Mouse (Mus musculus) neural tube, embryonic 14.5 days (tissue): ENCODE data around the gene Wdfy1. TPM values are rescaled to one million over a fixed set of nuclear protein-coding genes. Genes with fewer than 3 reads are reported as not detected.

Experiments used
- ATAC-seq: fragments of 200-750 bp; cut with Nextera tagmentation; 2 replicates; pipeline ENCODE4 v1.8.0; 2017; ENCODE audit warnings: low read depth, mild to moderate bottlenecking, moderate TSS enrichment, moderate library complexity
- H3K27ac ChIP-seq: fragments of 300-500 bp; sonication (generic); 2 replicates; pipeline ENCODE4 v1.5.1; 2014; ENCODE audit warnings: low read depth, mild to moderate bottlenecking, control low read depth, low read length, moderate library complexity, mixed read lengths
- H3K27me3 ChIP-seq: fragments of 300-500 bp; sonication (generic); 2 replicates; pipeline ENCODE4 v1.6.1; 2014; ENCODE audit warnings: low read length; ENCODE audit not compliant: control insufficient read depth, insufficient read depth
- H3K36me3 ChIP-seq: fragments of 300-500 bp; sonication (generic); 2 replicates; pipeline ENCODE4 v1.6.1; 2014; ENCODE audit warnings: low read length, mixed read lengths; ENCODE audit not compliant: control insufficient read depth, insufficient read depth
- H3K4me1 ChIP-seq: fragments of 300-500 bp; sonication (generic); 2 replicates; pipeline ENCODE4 v1.6.1; 2014; ENCODE audit warnings: low read length; ENCODE audit not compliant: control insufficient read depth, insufficient read depth
- H3K4me2 ChIP-seq: fragments of 300-500 bp; sonication (generic); 2 replicates; pipeline ENCODE4 v1.6.1; 2014; ENCODE audit warnings: mild to moderate bottlenecking, low read depth, low read length, control low read depth
- H3K4me3 ChIP-seq: fragments of 300-500 bp; sonication (generic); 2 replicates; pipeline ENCODE4 v1.5.1; 2014; ENCODE audit warnings: low read depth, low read length, control low read depth, mixed read lengths
- H3K9ac ChIP-seq: fragments of 300-500 bp; sonication (generic); replicated peaks from 2 replicates; pipeline ENCODE4 v1.6.1; 2014; ENCODE audit warnings: low read depth, mild to moderate bottlenecking, control low read depth, low read length, mixed read lengths
- H3K9me3 ChIP-seq: fragments of 300-500 bp; sonication (generic); 2 replicates; pipeline ENCODE4 v1.6.1; 2016; ENCODE audit warnings: low read length; ENCODE audit not compliant: control insufficient read depth
- WGBS: fragments of 180-500 bp; shearing (Covaris S2); extraction: QIAGEN DNeasy Blood & Tissue Kit; methylation state at CpG from one replicate; pipeline ENCODE4 v1.1.7; 2014; 5-methylcytosine and 5-hydroxymethylcytosine counted together
- polyA plus RNA-seq: library from polyadenylated mRNA; unstranded; fragments of >200 nt; fragmentation: Nextera tagmentation; extraction: Ambion mirVana; gene quantifications from 2 replicates; pipeline ENCODE4 v1.2.1, GENCODE M21; 2014

Gene Wdfy1
- polyA plus RNA-seq, result 109 and 112 TPM in 2 replicates

- peak within 1 kb of the TSS; percentile 82 for H3K4me3 ChIP-seq
- 0 out of 2 replicates have a peak, but pooled peaks cover 4% of the 10 kb centered on the region for H3K4me1 ChIP-seq
- H3K9ac ChIP-seq, result peak within 1 kb of the TSS; percentile 84
- under 1% methylated on average over 38 of the region's 38 CpGs for WGBS
- peak within 1 kb of the TSS; percentile 88 for H3K27ac ChIP-seq
- H3K9me3 ChIP-seq, result no peaks in the 10 kb centered on the region
- no peaks in the 10 kb centered on the region for H3K27me3 ChIP-seq
- ATAC-seq, result peak; percentile 100
- H3K36me3 ChIP-seq, result peaks cover 25% of the 10 kb centered on the region
- peak within 1 kb of the TSS; percentile 59 for H3K4me2 ChIP-seq
These were observed at the start of gene Wdfy1, which contains the start of gene Mrpl44 for GRCm38 (mm10) chr1:79775927-79776458. Gene Wdfy1 (minus strand): TSS chr1:79776143. Gene Mrpl44 (plus strand): TSS chr1:79776018.

- H3K27ac ChIP-seq, result 0 out of 2 replicates have a peak overlapping the region, but pooled peaks have one; percentile 23
These were observed 48.1 kb upstream of the Wdfy1 start for GRCm38 (mm10) chr1:79823951-79824633.

GRCm38 (mm10) chr1:79822806-79823525 is 47.0 kb upstream of the Wdfy1 start:
- H3K4me2 ChIP-seq, result no peak overlapping the region
- no peaks in the 10 kb centered on the region for H3K27me3 ChIP-seq
- no peak overlapping the region for H3K9ac ChIP-seq
- H3K9me3 ChIP-seq, result no peaks in the 10 kb centered on the region
- H3K4me1 ChIP-seq, result no peaks in the 10 kb centered on the region
- ATAC-seq, result no peak
- WGBS, result 78% methylated on average over 13 of the region's 13 CpGs
- H3K27ac ChIP-seq, result no peak overlapping the region
- H3K36me3 ChIP-seq, result no peaks in the 10 kb centered on the region
- H3K4me3 ChIP-seq, result no peak overlapping the region

More at GRCm38 (mm10) chr1:79823951-79824633, 48.1 kb upstream of the Wdfy1 start:
- Histone ChIP-seq H3K4me1 (no peaks in the 10 kb centered on the region), H3K9me3 (no peaks in the 10 kb centered on the region), H3K36me3 (no peaks in the 10 kb centered on the region), H3K4me2 (no peak overlapping the region), H3K9ac (no peak overlapping the region), H3K27me3 (no peaks in the 10 kb centered on the region), H3K4me3 (no peak overlapping the region)
- WGBS, result 60% methylated on average over 14 of the region's 14 CpGs
- no peak for ATAC-seq

- Histone ChIP-seq H3K9me3 (no peaks in the 10 kb centered on the region), H3K4me3 (no peak overlapping the region), H3K4me2 (no peak overlapping the region), H3K36me3 (no peaks in the 10 kb centered on the region), H3K4me1 (no peaks in the 10 kb centered on the region), H3K27me3 (no peaks in the 10 kb centered on the region), H3K27ac (no peak overlapping the region), H3K9ac (no peak overlapping the region)
- no peak for ATAC-seq
- WGBS, result 90% methylated on average over 11 of the region's 11 CpGs
These were observed 43.4 kb upstream of the Wdfy1 start for GRCm38 (mm10) chr1:79819296-79819879.

GRCm38 (mm10) chr1:79815446-79815845 is 39.5 kb upstream of the Wdfy1 start:
- ATAC-seq, result no peak
- no peak overlapping the region for H3K4me3 ChIP-seq
- 91% methylated on average over 3 of the region's 3 CpGs for WGBS
- H3K4me2 ChIP-seq, result no peak overlapping the region
- H3K9ac ChIP-seq, result no peak overlapping the region
- H3K36me3 ChIP-seq, result no peaks in the 10 kb centered on the region
- no peaks in the 10 kb centered on the region for H3K9me3 ChIP-seq
- no peaks in the 10 kb centered on the region for H3K27me3 ChIP-seq
- no peaks in the 10 kb centered on the region for H3K4me1 ChIP-seq
- H3K27ac ChIP-seq, result no peak overlapping the region

- Histone ChIP-seq H3K27me3 (no peaks in the 10 kb centered on the region), H3K27ac (no peak overlapping the region), H3K4me1 (no peaks in the 10 kb centered on the region), H3K4me2 (no peak overlapping the region), H3K36me3 (no peaks in the 10 kb centered on the region), H3K9ac (no peak overlapping the region), H3K9me3 (no peaks in the 10 kb centered on the region), H3K4me3 (no peak overlapping the region)
- ATAC-seq, result no peak
- whole genome bisulfite sequencing, result 81% methylated on average over 3 of the region's 3 CpGs
These were observed 33.5 kb upstream of the Wdfy1 start for GRCm38 (mm10) chr1:79809447-79809846.

GRCm38 (mm10) chr1:79806865-79807264 is 30.9 kb upstream of the Wdfy1 start:
- H3K4me2 ChIP-seq, result no peak overlapping the region
- no peaks in the 10 kb centered on the region for H3K4me1 ChIP-seq
- H3K4me3 ChIP-seq, result no peak overlapping the region
- H3K36me3 ChIP-seq, result no peaks in the 10 kb centered on the region
- 59% methylated on average over 5 of the region's 5 CpGs for WGBS
- H3K9me3 ChIP-seq, result no peaks in the 10 kb centered on the region
- H3K27me3 ChIP-seq, result no peaks in the 10 kb centered on the region
- no peak overlapping the region for H3K9ac ChIP-seq
- ATAC-seq, result no peak
- H3K27ac ChIP-seq, result no peak overlapping the region

GRCm38 (mm10) chr1:79803614-79804013 is 27.7 kb upstream of the Wdfy1 start:
- Histone ChIP-seq H3K9me3 (no peaks in the 10 kb centered on the region), H3K9ac (no peak overlapping the region), H3K27me3 (no peaks in the 10 kb centered on the region), H3K4me1 (no peaks in the 10 kb centered on the region), H3K4me3 (no peak overlapping the region), H3K27ac (peak overlapping the region; percentile 66), H3K4me2 (0 out of 2 replicates have a peak overlapping the region, but pooled peaks have one; percentile 11), H3K36me3 (no peaks in the 10 kb centered on the region)
- ATAC-seq, result no peak
- 67% methylated on average over 7 of the region's 7 CpGs for WGBS
